Mouse (Mus musculus) thymus, adult 2 months (tissue): ENCODE results near the gene Fmc1.

ENCODE experiments used
- CTCF ChIP-seq: fragments of 200-500 bp; IDR thresholded peaks from 2 replicates; pipeline ENCODE4 v1.5.1; 2012; ENCODE audit warnings: mild to moderate bottlenecking, control low read depth, low read length, moderate library complexity, borderline replicate concordance; ENCODE audit not compliant: control insufficient read depth, poor library complexity, insufficient read depth; ENCODE audit errors: extremely low read depth
- POLR2A ChIP-seq: fragments of 200-500 bp; IDR thresholded peaks from 2 replicates; pipeline ENCODE4 v1.6.1; 2012; ENCODE audit warnings: mild to moderate bottlenecking, low read length, control low read depth, moderate library complexity; ENCODE audit not compliant: control insufficient read depth, poor library complexity, insufficient read depth; ENCODE audit errors: extremely low read depth

- TF ChIP-seq POLR2A (no peak), CTCF (no peak)
Measured at GRCm38 (mm10) chr6:38535788-38536187, 2.5 kb downstream of the Fmc1 start.
